Mouse (Mus musculus): ENCODE data around the gene Ttyh1. TPM values are rescaled to one million over a fixed set of nuclear protein-coding genes. Genes with fewer than 3 reads are reported as not detected.
A peak's percentile ranks its signal among the peaks of the same experiment; 100 is the strongest.

The Ttyh1 gene
- polyA plus RNA-seq, 1 experiment from 2014 or later, result 3.2 TPM

DNA sequence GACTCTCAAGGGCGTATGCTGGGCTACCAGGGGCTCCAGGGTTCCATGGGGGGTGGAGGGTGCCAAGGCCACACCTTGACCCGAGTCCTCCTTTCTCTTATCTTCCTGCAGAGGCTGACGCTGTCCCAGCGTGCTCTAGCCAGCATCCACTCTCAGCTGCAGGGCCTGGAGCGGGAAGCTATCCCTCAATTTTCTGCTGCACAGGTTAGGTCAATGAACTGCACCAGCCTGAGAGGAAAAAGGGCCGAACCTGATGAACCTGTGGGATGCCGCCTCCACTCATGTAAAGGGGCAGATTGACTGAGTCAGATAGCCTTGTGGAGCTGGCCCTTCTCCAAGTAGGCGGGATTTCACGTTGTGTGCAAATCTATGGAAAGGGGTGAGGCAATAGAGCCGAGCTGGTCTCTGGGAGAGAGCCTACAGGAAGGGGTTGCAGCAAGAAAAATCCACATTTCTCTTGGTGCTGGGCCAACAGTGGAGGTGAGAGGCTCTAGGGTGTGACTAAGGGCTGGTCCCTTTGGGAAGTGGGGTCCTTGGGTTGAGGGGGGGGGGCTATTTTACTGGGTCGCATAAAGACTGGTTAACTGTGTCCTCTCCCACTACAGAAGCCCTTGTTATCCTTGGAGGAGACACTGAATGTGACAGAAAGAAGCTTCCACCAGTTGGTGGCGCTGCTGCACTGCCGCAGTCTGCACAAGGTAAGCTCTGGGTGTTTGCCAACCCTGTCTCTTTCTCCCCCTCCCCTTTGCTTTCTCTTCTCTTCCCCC is 11.7 kb downstream of the Ttyh1 start:
- no peaks in the 10 kb centered on the region for H3K27me3 ChIP-seq (ENCODE audit: insufficient read depth, low read length)
- no peak overlapping the region for H3K4me2 ChIP-seq (ENCODE audit: low read depth, low read length)
- TF ChIP-seq EP300 (IDR thresholded peaks at IDR 0.05; ENCODE audit: low read depth), result no peak
- peak; percentile 94 for TF ChIP-seq CTCF (IDR thresholded peaks at IDR 0.05; ENCODE audit: low read depth)
- DNase-seq (peak; percentile 88), ATAC-seq (peak; percentile 85)
- 33% methylated on average over 13 of the region's 13 CpGs for WGBS (ENCODE audit: insufficient replicate concordance)
- H3K9me3 ChIP-seq (ENCODE audit: low read length), result no peaks in the 10 kb centered on the region
- no peak overlapping the region for H3K9ac ChIP-seq (replicated peaks)
- no peak overlapping the region for H3K27ac ChIP-seq (ENCODE audit: low read depth)
- H3K36me3 ChIP-seq (replicated peaks; ENCODE audit: insufficient read depth, low read length), result no peaks in the 10 kb centered on the region
- H3K4me1 ChIP-seq (ENCODE audit: insufficient read depth), result peaks cover 1% of the 10 kb centered on the region; the same call in 1 of the 2 replicates
- H3K4me3 ChIP-seq (ENCODE audit: low read depth, low read length), result no peak overlapping the region

DNA sequence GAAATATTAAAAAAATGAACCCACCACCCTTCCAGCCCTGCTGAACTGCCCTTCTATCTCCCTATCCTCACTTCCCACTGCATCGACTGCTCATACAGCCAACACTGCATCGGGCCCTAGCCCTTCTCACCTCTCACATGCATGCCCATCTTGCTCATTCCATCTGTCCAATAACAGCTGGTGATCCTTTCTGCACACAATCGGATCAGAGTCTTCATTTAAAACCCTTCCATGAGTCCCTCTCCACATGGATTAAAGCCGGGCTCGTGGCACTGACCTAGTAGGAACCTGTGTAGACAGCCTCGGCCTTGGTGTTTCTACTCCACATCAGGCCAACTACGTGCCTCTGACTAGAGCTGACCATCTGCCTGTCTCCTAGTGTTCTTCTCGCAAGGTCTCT is 12.8 kb downstream of the Ttyh1 start:
- H3K4me2 ChIP-seq (ENCODE audit: low read depth, low read length), result no peak overlapping the region
- 80% methylated on average over 8 of the region's 8 CpGs for WGBS (ENCODE audit: insufficient replicate concordance)
- DNase-seq (no peak), ATAC-seq (no peak)
- no peak overlapping the region for H3K9ac ChIP-seq (replicated peaks)
- H3K4me1 ChIP-seq (ENCODE audit: insufficient read depth), result peaks cover 2% of the 10 kb centered on the region; the same call in 1 of the 2 replicates
- no peaks in the 10 kb centered on the region for H3K27me3 ChIP-seq (ENCODE audit: insufficient read depth, low read length)
- no peaks in the 10 kb centered on the region for H3K9me3 ChIP-seq (ENCODE audit: low read length)
- H3K27ac ChIP-seq (ENCODE audit: low read depth), result no peak overlapping the region
- TF ChIP-seq EP300 (IDR thresholded peaks at IDR 0.05; ENCODE audit: low read depth) (no peak), CTCF (IDR thresholded peaks at IDR 0.05; ENCODE audit: low read depth) (no peak)
- H3K4me3 ChIP-seq (ENCODE audit: low read depth, low read length), result no peak overlapping the region
- H3K36me3 ChIP-seq (replicated peaks; ENCODE audit: insufficient read depth, low read length), result no peaks in the 10 kb centered on the region

DNA sequence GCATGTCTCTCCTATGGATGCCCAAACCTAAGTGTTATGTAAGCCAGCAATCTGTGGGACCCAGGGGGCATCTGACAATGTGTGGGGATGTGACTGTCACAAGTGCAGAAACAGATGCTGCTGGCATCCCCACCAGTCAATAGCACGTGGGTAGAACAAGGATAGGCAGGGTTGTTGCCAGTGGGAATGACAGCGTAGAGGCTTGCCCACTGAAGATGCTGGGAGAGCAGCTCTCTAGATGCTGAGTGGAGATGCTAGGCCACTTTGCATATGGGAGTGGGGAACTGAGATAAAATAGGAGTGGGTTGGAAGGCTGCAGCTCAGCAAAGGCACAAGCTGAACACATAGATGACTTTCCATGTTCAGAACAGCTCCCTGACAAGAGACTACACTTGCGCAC is 13.4 kb downstream of the Ttyh1 start:
- no peaks in the 10 kb centered on the region for H3K27me3 ChIP-seq (ENCODE audit: insufficient read depth, low read length)
- H3K9ac ChIP-seq (replicated peaks), result no peak overlapping the region
- no peak overlapping the region for H3K4me3 ChIP-seq (ENCODE audit: low read depth, low read length)
- H3K4me2 ChIP-seq (ENCODE audit: low read depth, low read length), result no peak overlapping the region
- WGBS (ENCODE audit: insufficient replicate concordance), result 89% methylated on average over 3 of the region's 3 CpGs
- H3K27ac ChIP-seq (ENCODE audit: low read depth), result no peak overlapping the region
- ATAC-seq (no peak), DNase-seq (no peak)
- TF ChIP-seq EP300 (IDR thresholded peaks at IDR 0.05; ENCODE audit: low read depth) (no peak), CTCF (IDR thresholded peaks at IDR 0.05; ENCODE audit: low read depth) (no peak)
- H3K9me3 ChIP-seq (ENCODE audit: low read length), result no peaks in the 10 kb centered on the region
- H3K4me1 ChIP-seq (ENCODE audit: insufficient read depth), result peaks cover 2% of the 10 kb centered on the region
- no peaks in the 10 kb centered on the region for H3K36me3 ChIP-seq (replicated peaks; ENCODE audit: insufficient read depth, low read length)

- 84% methylated on average over 6 of the region's 7 CpGs for WGBS (ENCODE audit: insufficient replicate concordance)
Measured at GRCm38 (mm10) chr7:4132998-4133397, 13.8 kb downstream of the Ttyh1 start.

DNA sequence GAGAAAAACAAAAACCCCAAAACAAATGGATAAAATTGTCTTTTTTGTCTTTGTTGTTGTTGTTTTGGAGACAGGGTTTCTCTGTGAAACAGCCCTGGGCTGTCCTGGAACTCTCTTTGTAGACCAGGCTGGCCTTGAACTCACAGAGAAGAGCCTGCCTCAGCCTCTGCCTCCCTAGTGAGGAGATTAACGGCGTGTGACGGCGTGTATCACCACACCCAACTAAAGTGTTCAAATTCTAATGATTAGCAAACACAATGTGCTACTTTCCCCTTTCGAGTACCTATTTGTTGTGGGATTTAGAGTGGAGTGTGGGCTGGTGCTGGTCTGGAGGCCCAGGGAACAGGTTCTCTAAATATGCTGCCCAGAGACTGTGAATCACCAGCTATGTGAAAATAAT is 15.7 kb downstream of the Ttyh1 start:
- Histone ChIP-seq H3K27me3 (ENCODE audit: insufficient read depth, low read length) (no peaks in the 10 kb centered on the region), H3K27ac (ENCODE audit: low read depth) (no peak overlapping the region), H3K4me3 (ENCODE audit: low read depth, low read length) (no peak overlapping the region), H3K4me2 (ENCODE audit: low read depth, low read length) (no peak overlapping the region), H3K36me3 (replicated peaks; ENCODE audit: insufficient read depth, low read length) (peaks cover 21% of the 10 kb centered on the region), H3K9ac (replicated peaks) (no peak overlapping the region; the same call in 1 of the 2 replicates), H3K9me3 (ENCODE audit: low read length) (no peaks in the 10 kb centered on the region), H3K4me1 (ENCODE audit: insufficient read depth) (peaks cover 13% of the 10 kb centered on the region)
- ATAC-seq (no peak), DNase-seq (peak; percentile 10)
- no peak for TF ChIP-seq CTCF (IDR thresholded peaks at IDR 0.05; ENCODE audit: low read depth)
- WGBS (ENCODE audit: insufficient replicate concordance), result 86% methylated on average over 5 of the region's 5 CpGs

More at GRCm38 (mm10) chr7:4132998-4133397, 13.8 kb downstream of the Ttyh1 start:
- no peak for DNase-seq
- Histone ChIP-seq H3K4me1 (ENCODE audit: insufficient read depth) (peaks cover 7% of the 10 kb centered on the region), H3K27ac (ENCODE audit: low read depth) (no peak overlapping the region), H3K4me2 (ENCODE audit: low read depth, low read length) (no peak overlapping the region), H3K36me3 (replicated peaks; ENCODE audit: insufficient read depth, low read length) (peaks cover 2% of the 10 kb centered on the region), H3K9me3 (ENCODE audit: low read length) (no peaks in the 10 kb centered on the region), H3K27me3 (ENCODE audit: insufficient read depth, low read length) (no peaks in the 10 kb centered on the region), H3K4me3 (ENCODE audit: low read depth, low read length) (no peak overlapping the region), H3K9ac (replicated peaks) (no peak overlapping the region)
- TF ChIP-seq EP300 (IDR thresholded peaks at IDR 0.05; ENCODE audit: low read depth) (no peak), CTCF (IDR thresholded peaks at IDR 0.05; ENCODE audit: low read depth) (no peak)
- no peak for ATAC-seq

GRCm38 (mm10) chr7:4136404-4136770 is 17.2 kb downstream of the Ttyh1 start:
- no peak for TF ChIP-seq CTCF (IDR thresholded peaks at IDR 0.05; ENCODE audit: low read depth)
- TF ChIP-seq EP300 (IDR thresholded peaks at IDR 0.05; ENCODE audit: low read depth), result no peak
- Histone ChIP-seq H3K27me3 (ENCODE audit: insufficient read depth, low read length) (no peaks in the 10 kb centered on the region), H3K4me2 (ENCODE audit: low read depth, low read length) (peak overlapping the region; percentile 87), H3K4me3 (ENCODE audit: low read depth, low read length) (peak overlapping the region; percentile 88), H3K9ac (replicated peaks) (peak overlapping the region; percentile 77), H3K9me3 (ENCODE audit: low read length) (no peaks in the 10 kb centered on the region), H3K4me1 (ENCODE audit: insufficient read depth) (peaks cover 13% of the 10 kb centered on the region), H3K36me3 (replicated peaks; ENCODE audit: insufficient read depth, low read length) (peaks cover 36% of the 10 kb centered on the region), H3K27ac (ENCODE audit: low read depth) (peak overlapping the region; percentile 94)
- ATAC-seq (peak; percentile 5), DNase-seq (no peak)
- 3% methylated on average over 16 of the region's 16 CpGs for WGBS (ENCODE audit: insufficient replicate concordance)
